Mouse (Mus musculus) fibroblast of lung, adult 2 months (primary cell): ENCODE measurements around the gene Srd5a1.
A peak's percentile ranks its signal among the peaks of the same experiment; 100 is the strongest.
"Not testable (repeated sequence)": the region's sequence is repeated elsewhere in the genome, so short reads cannot be mapped to it uniquely, and the experiment has no call there.

Experiments used
- DNase-seq: peaks from one replicate; pipeline ENCODE4 v3.0.0-alpha.2; 2011; ENCODE audit warnings: low read depth

The Srd5a1 gene

DNA sequence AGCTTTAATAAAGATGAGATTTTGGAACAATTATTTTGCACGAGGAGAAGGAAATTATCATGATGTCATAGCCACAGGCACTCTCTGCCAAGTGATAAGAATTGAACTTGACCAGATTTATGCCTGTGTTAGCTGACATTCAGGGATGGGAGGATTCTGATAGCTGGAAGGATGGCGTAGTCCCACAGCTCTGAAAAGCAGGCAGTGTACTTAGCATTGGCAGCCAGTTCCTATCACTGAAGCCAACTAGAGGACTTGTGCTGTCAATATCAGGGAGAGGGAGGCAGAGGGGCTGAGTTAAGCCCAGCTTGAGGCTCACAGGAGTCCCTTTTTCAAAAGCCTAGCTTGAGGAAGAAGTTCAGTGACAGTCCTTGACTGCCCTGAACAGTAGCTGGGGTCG lies 13.3 kb upstream of the Srd5a1 start:
- no peak for DNase-seq

DNA sequence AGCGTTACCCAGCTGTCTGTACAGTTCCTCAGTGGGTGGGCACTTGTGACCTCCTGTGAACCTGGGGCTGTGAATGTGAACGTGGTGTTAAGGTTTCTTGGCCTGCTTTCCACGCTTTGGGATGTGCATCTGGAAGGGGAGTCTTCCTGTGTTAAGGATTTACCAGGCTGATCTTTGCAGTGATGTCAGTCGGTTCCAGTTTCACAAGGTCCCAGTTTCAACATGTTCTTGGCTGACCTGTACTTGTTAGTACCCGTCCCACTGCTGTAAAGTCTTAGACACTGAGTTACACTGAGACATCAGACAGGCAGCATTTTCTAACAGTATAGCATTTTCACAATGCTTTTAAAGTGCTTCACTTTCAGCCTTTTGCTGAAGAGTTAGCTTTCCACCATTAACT lies 12.6 kb upstream of the Srd5a1 start:
- no peak for DNase-seq

DNA sequence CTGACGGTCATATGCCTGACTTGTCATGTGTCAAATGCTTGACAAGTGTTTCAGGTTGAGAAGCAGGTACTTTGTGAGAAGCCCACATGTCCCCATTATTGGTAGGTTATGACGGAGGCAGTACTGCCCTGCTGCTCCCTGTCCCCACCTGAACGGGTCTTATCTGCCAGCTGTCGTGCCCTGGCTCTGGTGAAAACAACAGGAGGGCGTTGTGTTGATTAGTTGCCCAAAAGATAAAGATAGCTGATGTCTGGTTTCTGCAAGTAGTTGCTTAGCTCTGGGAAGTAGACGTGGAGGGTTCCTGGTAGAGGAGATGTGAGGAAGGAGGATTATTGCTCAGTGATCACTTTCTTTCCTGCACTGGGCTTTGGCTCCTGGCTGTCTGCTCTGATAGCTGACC lies 5.5 kb upstream of the Srd5a1 start:
- no peak for DNase-seq

DNA sequence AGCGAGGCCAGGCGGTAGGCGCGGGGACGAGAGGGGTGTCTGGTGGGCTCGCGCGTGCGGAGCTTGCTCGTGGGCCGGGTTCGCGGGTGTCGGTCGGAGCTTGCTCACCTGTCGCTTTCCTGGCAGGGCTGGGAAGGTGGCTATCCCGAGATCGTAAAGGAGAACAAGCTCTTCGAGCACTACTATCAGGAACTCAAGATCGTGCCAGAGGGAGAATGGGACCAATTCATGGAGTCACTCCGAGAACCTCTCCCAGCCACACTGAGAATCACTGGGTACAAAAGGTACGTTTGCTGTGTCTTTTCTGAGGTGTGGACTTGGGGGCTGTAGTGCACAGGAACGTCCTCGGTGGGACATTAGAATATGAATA lies 918 bp upstream of the Srd5a1 start:
- no peak for DNase-seq

DNA sequence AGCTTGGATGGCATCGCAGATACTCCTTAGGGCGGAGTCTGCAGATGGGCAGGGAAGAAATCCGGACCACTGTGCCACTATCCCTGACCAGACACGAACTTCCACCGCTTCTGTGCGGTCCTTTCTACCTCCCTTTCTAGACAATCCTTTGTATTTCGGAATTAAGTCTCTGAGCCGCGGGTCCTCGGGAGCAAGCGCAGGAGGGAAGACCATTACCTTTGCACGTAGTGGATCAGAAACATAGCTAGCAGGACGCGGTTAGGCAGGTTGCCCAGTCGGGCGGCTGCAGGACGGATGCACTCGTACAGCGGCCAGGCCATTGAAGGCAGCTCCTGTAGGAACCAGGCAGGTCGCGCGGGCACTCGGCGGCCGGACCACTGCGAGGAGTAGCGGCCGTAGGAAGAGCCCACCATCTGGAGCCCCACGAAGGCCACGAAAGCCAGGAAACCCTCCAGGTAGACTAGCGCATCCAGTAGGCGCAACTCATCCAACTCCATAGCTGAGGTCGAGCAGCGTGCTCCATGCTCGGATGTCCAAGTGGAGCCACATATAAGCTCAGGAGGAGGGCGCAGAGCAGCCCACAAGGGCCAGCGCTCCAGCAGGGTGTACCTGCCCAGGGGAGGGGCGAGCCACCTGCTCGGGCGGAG lies 368 bp downstream of the Srd5a1 start:
- no peak for DNase-seq

DNA sequence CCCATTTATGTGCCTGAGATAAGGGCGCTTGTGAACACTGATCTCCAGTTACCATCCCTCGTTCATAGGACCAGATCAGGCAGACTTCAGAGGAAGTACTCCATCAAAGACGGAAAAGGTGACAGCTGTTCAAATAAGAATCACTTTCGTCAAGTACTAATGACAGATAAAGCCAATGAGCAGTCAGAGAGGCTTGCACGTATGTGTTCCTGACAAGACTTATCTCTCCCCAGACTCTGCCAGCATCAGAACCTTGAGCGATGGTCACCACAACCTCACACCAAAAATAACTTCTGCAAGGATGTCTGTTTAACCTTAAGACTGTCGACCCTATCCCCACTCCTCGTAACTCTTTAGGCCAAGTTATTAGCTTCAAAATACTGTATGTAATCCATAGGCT lies 2.5 kb downstream of the Srd5a1 start:
- DNase-seq = no peak

DNA sequence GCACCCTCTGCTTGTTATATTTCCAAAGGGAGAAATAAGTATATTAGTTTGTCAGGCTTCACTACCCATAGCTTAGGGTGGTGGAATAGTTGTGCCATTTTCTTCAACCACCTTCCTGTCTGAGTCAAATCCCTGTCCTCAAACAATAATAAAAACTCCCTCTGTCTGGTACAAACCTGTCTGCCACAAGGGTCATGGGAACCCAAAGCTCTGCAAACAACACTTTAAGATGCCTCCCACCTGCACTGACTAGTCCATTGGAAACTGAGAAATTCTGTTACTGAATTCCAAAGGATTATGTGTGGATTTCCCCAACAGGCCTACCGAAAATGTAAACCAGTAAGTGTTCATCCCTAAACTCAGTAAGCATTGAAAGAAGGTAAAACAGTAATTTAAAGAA lies 6.6 kb downstream of the Srd5a1 start:
- no peak for DNase-seq

DNA sequence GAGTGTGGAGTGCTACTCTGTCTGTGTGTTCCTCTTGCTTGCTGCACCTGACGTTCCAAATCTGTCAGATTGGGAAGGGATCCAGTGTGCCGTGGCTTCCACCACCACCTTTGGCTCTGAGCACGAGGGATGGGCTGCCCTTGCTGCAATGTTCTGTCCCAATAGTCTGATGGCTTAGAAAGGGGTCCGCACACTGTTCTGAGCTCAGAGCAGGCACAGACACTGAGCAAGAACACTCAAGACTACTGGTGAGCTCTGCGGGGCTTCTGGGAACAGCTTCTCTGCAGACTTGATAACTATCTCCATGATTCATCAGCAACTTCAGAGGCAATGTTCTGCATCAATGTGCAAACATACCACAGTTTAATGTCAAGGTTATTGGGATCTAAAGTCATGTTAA lies 9.9 kb downstream of the Srd5a1 start:
- no peak for DNase-seq

DNA sequence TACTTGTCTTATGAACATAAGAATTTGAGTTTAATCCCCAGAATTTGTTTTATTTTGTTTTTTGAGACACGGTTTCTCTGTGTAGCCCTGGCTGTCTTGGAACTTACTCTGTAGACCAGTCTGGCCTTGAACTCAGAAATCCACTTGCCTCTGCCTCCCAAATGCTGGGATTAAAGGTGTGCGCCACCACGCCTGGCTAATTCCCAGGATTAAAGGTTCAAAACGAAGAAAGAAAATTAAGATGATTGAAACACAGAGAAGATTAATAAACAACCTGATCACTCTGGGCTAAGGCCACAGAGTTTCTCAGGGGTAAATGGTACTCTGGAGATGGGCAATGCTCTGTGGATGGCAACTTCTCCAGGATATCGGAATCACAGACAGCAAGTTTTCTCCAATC lies 10.4 kb downstream of the Srd5a1 start:
- DNase-seq = not testable (repeated sequence)

DNA sequence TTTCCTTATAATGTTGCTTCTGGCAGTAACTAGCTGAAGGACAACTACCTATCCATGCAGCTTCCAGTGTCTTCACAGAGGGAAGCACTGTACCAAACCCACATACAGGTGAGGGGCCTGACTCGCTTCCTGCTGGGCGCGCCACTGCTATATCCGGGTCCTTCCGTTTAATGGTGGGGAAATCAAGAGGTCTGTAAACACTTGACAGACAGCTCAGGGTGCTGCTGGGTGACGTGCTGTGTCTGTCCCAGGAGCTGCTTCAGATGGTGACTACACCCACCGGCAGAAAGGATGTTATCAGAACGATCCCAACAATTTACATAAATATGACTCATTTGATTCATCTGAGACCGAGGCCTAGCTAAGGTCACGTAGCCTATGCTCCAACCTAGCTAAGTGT lies 12.4 kb downstream of the Srd5a1 start:
- no peak for DNase-seq

DNA sequence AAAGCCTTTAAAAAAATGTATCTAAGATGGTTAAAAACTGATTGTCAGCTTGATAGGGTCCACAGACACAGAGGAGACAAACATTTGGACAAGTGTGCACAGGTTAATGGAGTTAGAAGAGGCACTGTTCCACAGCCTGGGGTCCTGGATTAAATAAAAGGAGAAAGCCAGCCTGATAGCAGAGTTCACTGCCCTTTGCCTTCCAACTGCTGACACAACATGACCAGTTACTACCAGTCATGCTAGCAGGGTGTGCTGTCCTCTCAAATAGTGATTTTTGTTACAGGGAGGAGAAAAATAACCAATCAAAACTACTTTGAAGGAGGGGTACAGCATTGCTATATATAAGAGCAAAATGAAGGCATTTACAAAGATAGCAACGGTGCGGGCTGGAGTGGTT lies 14.7 kb downstream of the Srd5a1 start:
- DNase-seq = no peak

DNA sequence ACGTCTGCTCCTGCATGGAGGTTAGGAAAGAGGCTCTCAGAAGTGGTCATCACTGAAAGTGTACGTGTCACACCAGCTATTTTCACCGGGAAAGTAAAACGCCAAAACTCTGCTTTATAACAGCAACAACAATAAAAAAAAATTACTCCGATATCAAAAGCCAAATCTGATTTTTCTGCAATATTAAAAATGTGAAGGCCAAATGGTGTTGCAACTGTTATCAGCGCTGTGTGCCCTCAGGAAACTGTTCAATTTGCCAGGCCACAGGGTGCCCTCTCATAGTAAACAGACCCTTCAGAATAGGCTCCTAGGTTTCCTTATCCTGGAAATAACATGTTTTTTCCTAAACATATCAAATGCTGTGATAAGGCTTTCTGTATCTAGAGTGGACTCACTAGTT lies 15.3 kb downstream of the Srd5a1 start:
- DNase-seq = no peak

DNA sequence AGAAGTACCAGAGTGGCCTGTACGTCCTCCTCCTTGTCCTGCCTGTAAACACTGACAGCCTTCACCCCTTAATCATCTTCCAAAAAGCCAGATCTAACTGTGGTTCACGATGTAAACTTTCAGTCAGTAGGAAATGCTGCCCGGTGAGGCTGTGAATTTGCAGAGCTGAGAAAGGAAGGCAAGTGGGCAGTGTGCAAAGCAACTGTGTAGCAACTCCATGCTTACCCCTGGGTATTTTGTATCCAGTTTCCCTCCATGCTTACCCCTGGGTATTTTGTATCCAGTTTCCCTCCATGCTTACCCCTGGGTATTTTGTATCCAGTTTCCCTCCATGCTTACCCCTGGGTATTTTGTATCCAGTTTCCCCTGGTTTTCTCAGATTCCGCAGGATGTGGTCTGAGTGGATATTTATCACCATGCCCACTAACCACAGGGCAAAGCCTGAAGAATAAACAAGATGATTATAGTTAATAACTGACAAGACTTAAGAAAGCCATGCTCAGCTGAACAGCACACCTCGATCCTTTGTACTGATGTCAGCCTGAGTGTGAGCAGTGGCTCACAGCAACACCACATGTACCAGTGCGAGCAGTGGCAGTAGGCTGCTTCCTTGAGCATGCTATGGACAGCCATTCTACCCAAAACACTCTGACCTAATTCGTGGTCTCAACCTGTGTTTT lies 16.5 kb downstream of the Srd5a1 start:
- no peak for DNase-seq

DNA sequence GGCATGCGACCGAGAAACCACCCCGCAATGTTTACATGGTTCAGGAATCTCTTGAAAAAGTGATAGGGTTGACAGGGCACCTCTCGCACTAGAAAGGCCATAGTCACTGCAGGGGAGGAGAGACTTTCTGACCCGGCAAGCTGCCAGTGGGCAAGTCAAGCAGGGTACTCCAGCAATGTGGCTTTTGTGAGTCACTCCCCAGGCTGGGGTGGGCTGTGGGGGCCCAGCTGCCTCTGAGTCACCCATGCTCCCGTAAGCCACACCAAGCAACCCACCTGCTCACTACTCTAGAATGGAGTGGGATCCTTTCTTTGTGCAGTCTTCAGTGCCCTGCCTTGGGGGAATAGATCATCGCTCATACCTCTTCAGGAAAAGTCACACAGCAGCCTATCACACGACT lies 17.8 kb downstream of the Srd5a1 start:
- no peak for DNase-seq

DNA sequence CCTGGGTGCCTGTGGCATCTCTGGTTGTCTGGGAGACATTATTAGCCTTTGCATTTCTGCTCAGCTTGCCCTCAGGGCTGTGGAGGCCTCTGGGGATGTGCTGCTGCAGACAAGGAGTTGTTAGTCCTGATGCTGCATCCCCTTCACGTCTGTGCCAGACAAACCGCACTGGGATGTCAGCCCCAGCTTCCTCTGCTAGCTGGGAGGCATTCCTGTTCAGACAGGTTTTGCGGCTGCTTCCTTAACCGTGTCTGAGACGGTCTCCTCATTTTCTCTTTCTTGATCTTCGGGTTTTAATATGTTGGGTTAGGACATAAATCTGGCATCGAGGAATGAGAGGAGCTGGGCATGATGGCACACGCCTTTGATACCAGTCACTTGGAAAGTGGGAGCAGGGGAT lies 19.0 kb downstream of the Srd5a1 start:
- DNase-seq = no peak

DNA sequence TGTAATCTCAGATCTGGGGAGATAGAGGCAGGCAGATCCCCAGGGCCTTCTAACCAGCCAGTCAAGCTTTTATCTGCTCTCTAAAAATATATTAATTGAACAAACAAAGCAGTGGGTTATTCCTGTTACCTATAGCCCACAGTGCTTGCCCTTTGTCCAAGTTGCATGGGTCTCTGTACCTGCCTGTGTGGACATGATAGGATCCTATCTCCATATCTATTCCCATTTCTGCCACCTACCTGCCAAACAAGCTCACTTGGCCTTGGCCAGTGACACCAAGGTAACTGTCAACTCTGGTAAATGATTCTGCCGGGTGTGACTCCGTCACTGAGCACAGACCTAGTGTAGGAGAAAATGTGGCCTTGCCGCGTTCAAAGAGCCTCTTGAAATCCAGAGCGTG lies 19.9 kb downstream of the Srd5a1 start:
- DNase-seq = no peak

DNA sequence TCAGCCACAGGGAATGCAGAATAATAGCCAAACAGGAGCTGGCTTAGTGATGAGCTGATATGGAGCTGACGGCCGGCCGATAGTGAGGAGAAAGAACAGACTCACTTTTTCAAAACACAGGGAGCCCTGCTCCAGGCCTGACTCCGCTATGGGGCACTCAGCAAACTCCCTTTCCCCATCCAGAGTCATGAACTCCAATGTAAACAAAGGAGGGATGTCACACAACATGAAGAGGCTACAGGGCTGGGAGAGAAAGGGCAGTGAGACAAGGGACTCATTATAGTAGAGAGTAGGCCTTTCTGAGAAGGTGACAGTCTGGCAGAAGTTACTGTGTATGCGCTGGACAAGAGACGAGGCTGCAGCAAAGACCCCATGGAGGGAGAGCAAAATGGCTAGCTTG lies 23.0 kb downstream of the Srd5a1 start:
- no peak for DNase-seq

DNA sequence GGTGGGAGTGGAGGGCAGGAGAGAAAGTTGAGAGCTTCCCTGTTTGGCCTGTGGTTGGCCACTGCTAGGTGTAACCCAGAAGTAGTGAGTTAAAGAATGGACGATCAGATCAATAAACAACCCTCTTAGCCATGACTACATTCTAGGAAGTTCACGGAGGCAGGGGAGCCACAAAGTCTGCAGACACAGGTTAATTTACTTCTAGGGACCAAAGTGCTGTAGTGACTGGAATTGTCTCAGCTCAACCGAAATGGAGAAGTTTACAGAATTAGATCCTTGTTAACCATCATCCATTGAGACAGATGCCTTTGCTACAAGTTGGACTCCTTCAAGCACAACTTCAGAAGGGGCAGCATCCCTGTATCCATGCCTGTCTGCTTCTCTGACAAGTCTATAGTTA lies 23.4 kb downstream of the Srd5a1 start:
- DNase-seq = no peak

DNA sequence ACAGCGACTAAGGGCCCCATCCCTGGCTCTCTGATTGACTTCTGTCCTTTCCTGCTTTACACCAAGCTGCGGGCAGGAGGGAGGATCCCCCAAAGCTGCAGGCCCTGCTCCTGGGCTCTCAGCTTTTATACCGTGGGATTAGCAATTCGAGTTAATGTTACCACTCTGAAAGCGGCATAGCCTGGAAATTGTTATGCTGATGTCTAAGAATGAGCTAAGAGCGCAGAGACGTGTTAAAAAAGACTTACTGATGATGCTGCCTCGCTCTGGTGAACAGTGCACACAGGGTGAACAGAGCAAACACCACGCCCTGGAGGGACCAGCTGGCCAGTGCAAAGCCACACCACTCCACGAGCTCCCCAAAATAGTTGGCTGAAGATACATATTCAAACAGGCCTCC lies 24.9 kb downstream of the Srd5a1 start:
- no peak for DNase-seq

DNA sequence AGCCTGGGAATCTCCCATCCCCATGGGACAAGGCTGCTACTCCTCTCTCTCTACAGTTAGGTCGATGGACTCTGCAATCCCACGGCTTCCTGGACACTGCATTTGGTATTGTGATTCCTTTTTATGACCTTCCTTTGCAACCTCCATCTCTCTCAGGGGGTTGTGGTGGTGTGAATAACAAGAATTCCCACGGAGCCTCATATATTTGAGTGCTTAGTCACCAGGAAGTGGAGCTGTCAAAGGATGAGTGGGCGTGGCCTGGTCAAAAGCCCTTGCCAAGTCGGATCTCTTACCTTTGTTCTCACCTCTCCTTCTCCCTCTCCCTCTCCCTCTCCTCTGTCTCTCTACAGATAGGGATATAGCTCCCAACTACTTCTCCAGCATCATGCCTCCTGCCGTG lies 25.4 kb downstream of the Srd5a1 start:
- DNase-seq = peak; percentile 12

DNA sequence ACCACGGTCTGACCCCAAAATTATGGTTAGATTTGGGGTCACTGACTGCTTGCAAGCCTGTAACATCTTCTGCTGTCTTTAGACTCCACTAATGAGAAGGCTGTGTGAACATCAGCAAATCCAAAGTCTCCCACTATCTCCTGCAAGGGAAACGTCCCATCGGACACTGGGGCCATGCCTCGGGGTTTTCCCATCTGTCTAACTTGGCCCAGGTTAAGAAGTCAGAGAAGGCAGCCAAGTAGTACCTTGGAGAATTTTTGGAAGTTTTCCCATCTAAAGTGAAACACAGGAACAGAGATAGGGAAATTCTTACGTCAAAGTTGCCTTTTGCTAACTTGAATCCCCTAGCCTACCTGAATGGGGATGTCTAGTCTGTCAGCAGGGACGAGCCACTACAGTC lies 27.7 kb downstream of the Srd5a1 start:
- DNase-seq = no peak

DNA sequence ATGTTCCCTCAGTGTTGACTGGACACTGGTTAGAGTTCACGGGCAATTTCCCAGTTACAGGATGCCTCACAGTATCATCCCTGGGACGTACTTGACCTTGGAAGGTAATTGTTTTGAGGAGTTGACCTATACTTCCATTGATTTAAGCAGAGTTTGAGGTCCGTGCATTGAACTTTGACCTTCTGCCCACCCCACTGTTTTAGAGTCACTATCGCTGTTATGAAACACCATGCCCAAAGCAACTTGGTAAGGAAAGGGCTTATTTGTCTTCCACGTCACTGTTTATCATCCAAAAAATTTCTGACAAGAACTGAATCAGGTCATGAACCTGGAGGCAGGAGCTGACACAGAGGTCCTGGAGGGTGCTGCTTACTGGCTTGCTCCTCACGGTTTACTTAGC lies 28.8 kb downstream of the Srd5a1 start:
- DNase-seq = no peak

DNA sequence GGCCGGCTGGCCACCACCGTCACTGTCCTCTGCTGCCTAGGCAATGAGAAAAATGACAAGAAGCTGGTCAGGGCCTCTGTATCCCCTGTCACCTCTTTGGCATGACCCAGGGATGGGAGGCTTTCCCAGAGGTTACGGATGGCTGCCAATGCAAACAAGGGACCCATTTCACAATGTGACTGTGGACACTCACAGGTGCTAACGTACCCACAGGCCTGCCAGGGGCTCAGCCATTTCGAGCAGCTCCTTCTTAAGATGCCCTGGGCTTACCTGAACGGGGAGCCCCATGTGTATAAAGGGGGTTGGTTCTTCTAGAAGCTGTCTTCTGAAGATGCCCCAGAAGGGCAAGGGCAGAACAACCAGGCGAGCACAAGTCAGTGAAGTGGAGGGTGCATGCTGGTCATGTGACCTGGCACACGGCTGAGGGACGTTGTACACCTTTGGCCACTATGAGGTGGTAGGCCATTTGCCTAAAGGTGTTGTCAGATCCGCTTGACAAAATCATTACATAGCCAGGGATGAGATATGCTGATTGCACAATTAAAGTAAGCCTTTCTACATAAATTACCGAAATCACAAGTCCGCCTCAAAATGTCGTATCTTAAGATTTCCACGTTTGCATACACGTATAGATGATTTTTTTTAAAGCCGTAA lies 33.9 kb downstream of the Srd5a1 start:
- no peak for DNase-seq

DNA sequence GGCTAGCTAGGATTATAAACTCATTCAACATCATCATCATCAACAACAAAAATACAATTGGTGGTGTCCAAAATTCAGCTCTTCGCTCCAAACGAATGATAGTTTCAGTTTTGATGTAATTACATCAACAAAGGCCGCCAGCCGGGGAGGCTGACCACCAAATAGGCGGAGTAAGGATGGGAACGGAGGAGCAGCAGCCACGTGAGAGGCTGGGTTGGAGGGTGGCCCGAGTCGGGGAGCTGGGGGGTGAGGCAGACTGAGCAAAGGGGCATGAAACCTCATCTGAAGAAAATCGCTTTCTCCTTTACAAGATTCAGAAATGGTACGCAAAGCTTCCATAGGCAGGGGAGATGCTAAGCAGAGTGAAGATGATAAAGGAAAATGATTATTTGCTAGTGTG lies 34.6 kb downstream of the Srd5a1 start:
- DNase-seq = no peak
